Mouse (Mus musculus) limb, embryonic 10.5 days (tissue): ENCODE results near the gene Mrap. TPM values are rescaled to one million over a fixed set of nuclear protein-coding genes. Genes with fewer than 3 reads are reported as not detected.

Source experiments
- polyA plus RNA-seq: library from polyadenylated mRNA; unstranded; fragments of >200 nt; fragmentation: Nextera tagmentation; extraction: Ambion mirVana; gene quantifications from 2 replicates; pipeline ENCODE4 v1.2.1, GENCODE M21; 2016

The Mrap gene
- polyA plus RNA-seq, 1 experiment from 2014 or later = 1.1 TPM

Other genes starting within 250 kb of the Mrap start
- gene Mis18a, start 10.8 kb upstream of the Mrap start, polyA plus RNA-seq = 98.1 and 103 TPM in 2 replicates
- gene Urb1, start 72.2 kb downstream of the Mrap start, polyA plus RNA-seq = 14.1 and 14.2 TPM in 2 replicates
- 0.16 and 0.43 TPM in 2 replicates for gene Eva1c, start 88.5 kb downstream of the Mrap start, polyA plus RNA-seq
- gene Cfap298, start 196.9 kb downstream of the Mrap start, polyA plus RNA-seq = 45.5 and 57.1 TPM in 2 replicates